Mouse (Mus musculus) mature B cell (primary cell): ENCODE results near the gene Smurf1.

Experiments used
- in situ Hi-C: fragments of 300-500 bp; cut with MboI; formaldehyde crosslinking; loops from 2 replicates; pipeline ENCODE4 v1.14.3; 2019

Gene Smurf1

GRCm38 (mm10) chr5:144870782-144871181 lies 94.9 kb downstream of the Smurf1 start:
- in situ Hi-C loops = no loop called here

- in situ Hi-C loops = no loop called here
Measured at GRCm38 (mm10) chr5:144869466-144869865, 96.2 kb downstream of the Smurf1 start.

- in situ Hi-C loops = no loop called here
Measured at GRCm38 (mm10) chr5:144866923-144867322, 98.7 kb downstream of the Smurf1 start.

GRCm38 (mm10) chr5:144860913-144861312 lies 104.7 kb downstream of the Smurf1 start:
- in situ Hi-C loops = no loop called here

GRCm38 (mm10) chr5:144859284-144859683 lies 106.4 kb downstream of the Smurf1 start:
- in situ Hi-C loops = no loop called here

GRCm38 (mm10) chr5:144858527-144858926 lies 107.1 kb downstream of the Smurf1 start:
- in situ Hi-C loops = no loop called here

GRCm38 (mm10) chr5:144855936-144856335 lies 109.7 kb downstream of the Smurf1 start:
- in situ Hi-C loops = no loop called here

GRCm38 (mm10) chr5:144853931-144854330 lies 111.7 kb downstream of the Smurf1 start:
- in situ Hi-C loops = no loop called here

- in situ Hi-C loops = no loop called here
Measured at GRCm38 (mm10) chr5:144851820-144852219, 113.8 kb downstream of the Smurf1 start.

GRCm38 (mm10) chr5:144849932-144850331 lies 115.7 kb downstream of the Smurf1 start:
- in situ Hi-C loops = no loop called here

- in situ Hi-C loops = no loop called here
Measured at GRCm38 (mm10) chr5:144848735-144849134, 116.9 kb downstream of the Smurf1 start.

GRCm38 (mm10) chr5:144845352-144845751 lies 120.3 kb downstream of the Smurf1 start:
- in situ Hi-C loops = no loop called here

- in situ Hi-C loops = no loop called here
Measured at GRCm38 (mm10) chr5:144836100-144836499, 129.5 kb downstream of the Smurf1 start.

- in situ Hi-C loops = no loop called here
Measured at GRCm38 (mm10) chr5:144831840-144832469, 133.7 kb downstream of the Smurf1 start.

- in situ Hi-C loops = no loop called here
Measured at GRCm38 (mm10) chr5:144829631-144830030, 136.0 kb downstream of the Smurf1 start.

GRCm38 (mm10) chr5:144828365-144829102 lies 137.1 kb downstream of the Smurf1 start:
- in situ Hi-C loops = no loop called here
